Mouse (Mus musculus) skeletal muscle tissue, adult 2 months (tissue): ENCODE results near the gene Igfbpl1.

Experiments
- DNase-seq: peaks from one replicate; pipeline ENCODE4 v3.0.0-alpha.2; 2012; ENCODE audit warnings: low read depth, low spot score

Igfbpl1 gene

GRCm38 (mm10) chr4:45822781-45823575, 3.7 kb downstream of the Igfbpl1 start:
- no peak for DNase-seq

- DNase-seq, result no peak
Observed at GRCm38 (mm10) chr4:45821995-45822394, 4.7 kb downstream of the Igfbpl1 start.

- peak; percentile 14 for DNase-seq
Observed at GRCm38 (mm10) chr4:45820074-45820830, 6.5 kb downstream of the Igfbpl1 start.

- DNase-seq, result no peak
Observed at GRCm38 (mm10) chr4:45819208-45819931, 7.4 kb downstream of the Igfbpl1 start.

GRCm38 (mm10) chr4:45818814-45819207, 7.9 kb downstream of the Igfbpl1 start:
- DNase-seq, result no peak

- DNase-seq, result no peak
Observed at GRCm38 (mm10) chr4:45815542-45815941, 11.2 kb downstream of the Igfbpl1 start.

- no peak for DNase-seq
Observed at GRCm38 (mm10) chr4:45811250-45811649, 15.5 kb downstream of the Igfbpl1 start.

- no peak for DNase-seq
Observed at GRCm38 (mm10) chr4:45808034-45808433, 18.7 kb downstream of the Igfbpl1 start.

- no peak for DNase-seq
Observed at GRCm38 (mm10) chr4:45802900-45803299, 23.8 kb downstream of the Igfbpl1 start.

GRCm38 (mm10) chr4:45799956-45800537, 26.7 kb downstream of the Igfbpl1 start:
- DNase-seq, result no peak

- peak; percentile 25 for DNase-seq
Observed at GRCm38 (mm10) chr4:45798964-45799363, 27.8 kb downstream of the Igfbpl1 start, which contains the start of gene Aldh1b1. TSS of gene Aldh1b1 (plus strand) at chr4:45799022.

GRCm38 (mm10) chr4:45796760-45797159, 30.0 kb downstream of the Igfbpl1 start:
- no peak for DNase-seq

GRCm38 (mm10) chr4:45795191-45795811, 31.4 kb downstream of the Igfbpl1 start:
- no peak for DNase-seq

- no peak for DNase-seq
Observed at GRCm38 (mm10) chr4:45790018-45790417, 36.7 kb downstream of the Igfbpl1 start.

- no peak for DNase-seq
Observed at GRCm38 (mm10) chr4:45789263-45789958, 37.3 kb downstream of the Igfbpl1 start.

- no peak for DNase-seq
Observed at GRCm38 (mm10) chr4:45788446-45789081, 38.2 kb downstream of the Igfbpl1 start.

- no peak for DNase-seq
Observed at GRCm38 (mm10) chr4:45786674-45787073, 40.0 kb downstream of the Igfbpl1 start.

- no peak for DNase-seq
Observed at GRCm38 (mm10) chr4:45785959-45786358, 40.8 kb downstream of the Igfbpl1 start.

- DNase-seq, result no peak
Observed at GRCm38 (mm10) chr4:45783671-45784070, 43.1 kb downstream of the Igfbpl1 start.

- no peak for DNase-seq
Observed at GRCm38 (mm10) chr4:45771619-45772018, 55.1 kb downstream of the Igfbpl1 start.
